Mouse (Mus musculus) lung, postnatal 0 days (tissue): ENCODE data around the gene Tpcn1.

Source experiments
- CTCF ChIP-seq: IDR thresholded peaks from 2 replicates; pipeline ENCODE4 v1.5.1; 2016; ENCODE audit warnings: antibody characterized with exemption, mild to moderate bottlenecking
- EP300 ChIP-seq: IDR thresholded peaks from 2 replicates; pipeline ENCODE4 v1.6.1; 2016; ENCODE audit warnings: antibody characterized with exemption, mild to moderate bottlenecking, control low read depth

DNA sequence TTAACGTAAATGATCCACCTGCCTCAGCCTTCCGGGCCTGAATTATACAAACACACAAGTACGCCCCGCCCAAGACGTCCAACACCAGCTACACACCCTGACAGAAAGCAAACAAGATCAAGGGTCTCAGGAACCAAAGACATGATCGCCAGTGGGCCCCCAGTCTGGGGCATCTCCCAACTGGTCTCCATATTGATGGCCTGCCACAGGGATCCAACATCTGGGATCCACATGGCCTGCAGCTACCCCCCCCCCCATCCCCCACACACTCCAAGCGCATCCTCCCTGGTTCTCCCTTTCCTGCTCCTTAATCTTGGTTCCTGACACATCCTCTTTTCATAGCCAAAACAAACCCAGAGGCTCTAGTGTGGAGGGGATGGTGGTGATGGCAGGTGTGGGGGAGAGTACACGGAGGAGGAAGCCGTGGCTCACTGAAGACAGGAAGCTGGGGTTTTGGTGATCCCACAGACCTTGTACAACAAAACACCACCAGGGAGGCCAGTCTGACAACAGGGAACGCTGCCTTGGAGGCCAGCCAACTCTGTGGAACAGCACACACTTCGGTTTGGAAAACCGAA lies 9.9 kb downstream of the Tpcn1 start:
- no peak for TF ChIP-seq CTCF
- TF ChIP-seq EP300, result no peak
